Mouse (Mus musculus): Measurements from ENCODE around the gene Ccnl1. TPM values are rescaled to one million over a fixed set of nuclear protein-coding genes. Genes with fewer than 3 reads are reported as not detected.

Ccnl1 gene
- polyA plus RNA-seq, 1 experiment from 2014 or later: 85.9 TPM

GRCm38 (mm10) chr3:65905281-65906169 is 52.5 kb downstream of the Ccnl1 start:
- DNase-seq (ENCODE audit: low spot score): no peak
- 20% methylated on average over 7 of the region's 7 CpGs for WGBS
- H3K27ac ChIP-seq: peak overlapping the region; percentile 83

DNA sequence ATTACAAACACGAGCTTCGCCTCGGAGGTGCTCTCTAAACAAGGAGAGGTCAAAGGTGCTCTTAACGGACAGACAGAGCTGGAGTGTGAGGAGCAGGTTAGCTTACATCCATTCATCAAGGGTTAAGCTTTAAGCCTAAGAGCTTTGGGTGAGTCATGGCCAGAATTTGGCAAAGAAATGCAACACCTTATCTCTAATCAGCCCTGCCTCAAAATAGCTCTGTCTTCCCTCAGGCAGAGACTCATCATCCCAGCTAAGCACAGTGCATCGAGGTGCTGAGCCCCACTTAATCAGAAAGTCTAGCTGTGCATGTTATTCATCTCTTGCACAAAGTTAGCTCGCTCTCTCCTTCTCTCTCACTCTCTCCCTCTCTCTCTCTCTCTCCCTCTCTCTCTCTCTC is 53.3 kb downstream of the Ccnl1 start:
- 2% methylated on average over 6 of the region's 6 CpGs for WGBS
- H3K36me3 ChIP-seq: no peaks in the 10 kb centered on the region
- no peaks in the 10 kb centered on the region for H3K27me3 ChIP-seq (ENCODE audit: insufficient read depth, poor library complexity, severe bottlenecking)
- no peak overlapping the region; the same call in 1 of the 2 replicates for H3K4me3 ChIP-seq
- H3K9me3 ChIP-seq: no peaks in the 10 kb centered on the region
- peak overlapping the region; percentile 65; the same call in 1 of the 2 replicates for H3K27ac ChIP-seq
- H3K4me1 ChIP-seq: peaks cover 24% of the 10 kb centered on the region
- peak; percentile 86 for DNase-seq (ENCODE audit: low spot score)

More at GRCm38 (mm10) chr3:65905281-65906169, 52.5 kb downstream of the Ccnl1 start:
- Histone ChIP-seq H3K27me3 (ENCODE audit: insufficient read depth, poor library complexity, severe bottlenecking) (no peaks in the 10 kb centered on the region), H3K36me3 (no peaks in the 10 kb centered on the region), H3K9me3 (no peaks in the 10 kb centered on the region), H3K4me1 (peaks cover 24% of the 10 kb centered on the region), H3K4me3 (no peak overlapping the region)

DNA sequence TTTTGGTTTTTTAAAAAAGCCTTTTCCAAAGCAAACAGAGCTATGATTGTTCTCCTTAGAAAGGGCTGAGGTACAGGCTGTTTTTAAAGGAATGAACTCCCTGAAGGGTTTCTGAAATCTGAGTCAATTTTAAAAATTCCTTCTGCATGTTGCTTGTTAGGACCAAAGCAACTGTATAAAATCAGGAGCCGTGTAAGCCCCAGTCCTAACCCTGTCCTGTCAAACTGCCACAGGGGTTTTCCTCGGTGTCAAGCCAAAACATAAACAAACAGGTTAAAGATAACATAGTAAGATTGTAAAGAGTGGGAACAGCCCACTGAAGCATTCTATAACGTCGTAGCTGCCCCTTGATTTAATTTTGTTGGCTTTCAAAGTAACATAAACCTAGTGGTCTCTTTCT is 53.9 kb downstream of the Ccnl1 start:
- H3K27me3 ChIP-seq (ENCODE audit: insufficient read depth, poor library complexity, severe bottlenecking): no peaks in the 10 kb centered on the region
- no peaks in the 10 kb centered on the region for H3K36me3 ChIP-seq
- no peak overlapping the region for H3K4me3 ChIP-seq
- peaks cover 24% of the 10 kb centered on the region for H3K4me1 ChIP-seq
- no peaks in the 10 kb centered on the region for H3K9me3 ChIP-seq
- peak overlapping the region; percentile 65 for H3K27ac ChIP-seq
- no peak for DNase-seq (ENCODE audit: low spot score)
- WGBS: 11% methylated on average over 4 of the region's 4 CpGs

DNA sequence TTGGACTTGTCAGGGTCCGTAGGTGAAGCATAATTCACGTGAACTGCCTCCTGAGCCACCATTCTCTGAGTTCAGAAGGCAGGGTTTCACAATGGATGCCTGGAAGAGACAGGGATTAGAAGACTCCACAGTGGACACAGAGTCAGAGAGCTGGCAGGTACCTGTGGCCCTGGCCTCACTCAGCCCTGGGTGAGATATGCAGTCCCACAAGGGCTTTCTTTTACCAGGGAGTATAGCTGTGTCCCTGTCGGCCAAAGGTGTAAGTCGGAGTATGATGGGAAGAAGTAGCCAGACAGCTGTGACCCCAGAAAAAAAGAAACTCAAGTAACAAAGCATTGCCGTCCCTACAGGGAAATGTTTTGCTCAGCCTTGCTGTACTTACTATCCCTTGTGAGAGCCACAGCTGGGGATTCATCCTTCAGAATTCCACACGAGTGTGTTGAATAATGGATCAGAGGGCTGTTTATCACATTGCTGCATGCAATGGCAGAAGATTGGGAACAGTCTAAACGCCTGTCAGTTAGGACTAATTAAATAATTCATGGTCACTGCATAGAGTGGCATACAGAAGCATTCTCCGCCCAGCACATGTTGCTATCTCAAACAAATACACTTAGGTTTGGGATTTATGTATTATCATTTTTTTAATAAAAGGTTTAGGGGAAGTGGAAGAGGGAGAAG is 59.3 kb downstream of the Ccnl1 start:
- Histone ChIP-seq H3K27ac (peak overlapping the region; percentile 76), H3K36me3 (no peaks in the 10 kb centered on the region)
- 60% methylated on average over 8 of the region's 8 CpGs for WGBS

GRCm38 (mm10) chr3:65897233-65897993 is 60.6 kb downstream of the Ccnl1 start:
- 0 out of 2 replicates have a peak, but pooled peaks cover 2% of the 10 kb centered on the region for H3K36me3 ChIP-seq
- peaks cover 39% of the 10 kb centered on the region for H3K4me1 ChIP-seq
- no peaks in the 10 kb centered on the region for H3K27me3 ChIP-seq (ENCODE audit: insufficient read depth, poor library complexity, severe bottlenecking)
- peak; percentile 85 for DNase-seq (ENCODE audit: low spot score)
- WGBS: 1% methylated on average over 3 of the region's 3 CpGs
- H3K9me3 ChIP-seq: no peaks in the 10 kb centered on the region
- H3K4me3 ChIP-seq: no peak overlapping the region
- peak overlapping the region; percentile 76 for H3K27ac ChIP-seq

More for the DNA sequence above, 59.3 kb downstream of the Ccnl1 start:
- Histone ChIP-seq H3K27me3 (ENCODE audit: insufficient read depth, poor library complexity, severe bottlenecking) (no peaks in the 10 kb centered on the region), H3K9me3 (no peaks in the 10 kb centered on the region), H3K4me3 (no peak overlapping the region), H3K4me1 (peaks cover 44% of the 10 kb centered on the region)
- peak; percentile 41 for DNase-seq (ENCODE audit: low spot score)

All from heart, embryonic 10.5 days (tissue).